Mouse (Mus musculus): ENCODE measurements at regions not wholly inside any gene's neighbourhood (a gene's known extent, or its start where the extent isn't known, plus 50 kb on each side); places are given as distances from the start of the nearest gene placed in this dataset.

DNA sequence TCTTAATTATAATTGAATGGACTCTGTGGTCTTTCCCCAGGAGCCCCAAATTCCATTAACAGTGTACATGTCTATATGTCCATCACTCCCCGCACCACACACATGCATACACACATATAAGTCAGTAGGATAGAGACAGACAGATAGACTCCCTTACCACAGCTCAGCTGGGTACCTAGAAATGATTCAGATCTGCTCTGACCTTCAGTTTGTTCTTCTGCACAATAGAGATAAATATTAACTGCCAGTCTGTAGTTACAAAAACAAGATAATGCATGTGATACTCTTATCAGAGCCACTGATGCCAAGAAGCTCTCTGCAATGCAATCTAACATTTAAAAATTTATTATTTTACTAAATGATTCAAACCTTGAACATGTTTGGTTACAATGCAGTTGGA lies 268.7 kb upstream of the Nmur2 start:
- no peak overlapping the region for H3K4me2 ChIP-seq (ENCODE audit: low read depth, low read length)
- no peak for ATAC-seq (ENCODE audit: low read depth)
- WGBS: 88% methylated on average over 1 of the region's 1 CpGs

DNA sequence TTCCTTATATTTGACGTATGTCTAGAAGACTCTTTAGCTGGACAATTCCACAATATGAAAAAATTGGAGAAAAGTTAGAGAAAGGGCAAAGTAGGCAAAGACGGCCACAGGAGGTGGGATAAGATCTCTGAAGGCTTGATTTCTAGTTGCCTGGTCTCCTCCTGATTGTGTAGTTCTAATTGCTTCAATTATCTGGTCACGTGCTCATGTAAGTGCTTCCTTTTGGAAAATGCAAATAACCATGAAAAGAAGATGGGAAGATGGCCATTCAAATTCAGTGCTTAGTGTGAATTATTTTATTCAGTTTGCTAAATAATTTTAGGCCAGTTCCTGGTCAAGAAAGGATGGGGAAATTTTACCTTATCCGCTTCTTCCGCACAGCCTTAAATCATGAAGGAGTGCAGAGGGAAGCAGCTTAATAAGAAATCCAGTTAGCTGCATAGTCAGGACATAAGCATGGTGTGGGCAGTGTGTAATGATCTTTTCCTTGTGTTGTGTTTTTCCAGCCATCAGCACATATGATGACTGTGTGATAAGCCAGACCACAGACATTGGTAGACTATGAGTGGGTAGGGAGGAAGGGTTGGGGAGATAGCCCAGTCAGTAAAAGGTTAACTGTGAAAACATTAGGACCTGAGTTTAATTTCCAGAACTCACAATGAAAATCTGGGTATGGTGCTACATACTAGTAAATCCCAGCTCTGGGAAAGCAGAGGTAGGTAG lies 267.7 kb upstream of the Nmur2 start:
- H3K36me3 ChIP-seq (ENCODE audit: control insufficient read depth, insufficient read depth, low read length): no peaks in the 10 kb centered on the region
- no peak overlapping the region for H3K4me2 ChIP-seq (ENCODE audit: low read depth, low read length)
- no peaks in the 10 kb centered on the region for H3K9me3 ChIP-seq (ENCODE audit: control insufficient read depth, low read length)
- no peak overlapping the region for H3K27ac ChIP-seq (ENCODE audit: low read length)
- ATAC-seq (ENCODE audit: low read depth): no peak
- H3K4me1 ChIP-seq (replicated peaks; ENCODE audit: control insufficient read depth, insufficient read depth, low read length): no peaks in the 10 kb centered on the region
- H3K4me3 ChIP-seq (ENCODE audit: low read length): no peak overlapping the region
- no peak overlapping the region for H3K9ac ChIP-seq (ENCODE audit: low read length)
- no peaks in the 10 kb centered on the region for H3K27me3 ChIP-seq (ENCODE audit: control insufficient read depth, insufficient read depth, low read depth, low read length)
- 90% methylated on average over 5 of the region's 5 CpGs for WGBS

More for the DNA sequence above, 268.7 kb upstream of the Nmur2 start:
- no peaks in the 10 kb centered on the region for H3K27me3 ChIP-seq (ENCODE audit: control insufficient read depth, insufficient read depth, low read depth, low read length)
- no peaks in the 10 kb centered on the region for H3K36me3 ChIP-seq (ENCODE audit: control insufficient read depth, insufficient read depth, low read length)
- no peak overlapping the region for H3K9ac ChIP-seq (ENCODE audit: low read length)
- no peaks in the 10 kb centered on the region for H3K9me3 ChIP-seq (ENCODE audit: control insufficient read depth, low read length)
- H3K4me1 ChIP-seq (replicated peaks; ENCODE audit: control insufficient read depth, insufficient read depth, low read length): no peaks in the 10 kb centered on the region
- no peak overlapping the region for H3K27ac ChIP-seq (ENCODE audit: low read length)
- no peak overlapping the region for H3K4me3 ChIP-seq (ENCODE audit: low read length)

DNA sequence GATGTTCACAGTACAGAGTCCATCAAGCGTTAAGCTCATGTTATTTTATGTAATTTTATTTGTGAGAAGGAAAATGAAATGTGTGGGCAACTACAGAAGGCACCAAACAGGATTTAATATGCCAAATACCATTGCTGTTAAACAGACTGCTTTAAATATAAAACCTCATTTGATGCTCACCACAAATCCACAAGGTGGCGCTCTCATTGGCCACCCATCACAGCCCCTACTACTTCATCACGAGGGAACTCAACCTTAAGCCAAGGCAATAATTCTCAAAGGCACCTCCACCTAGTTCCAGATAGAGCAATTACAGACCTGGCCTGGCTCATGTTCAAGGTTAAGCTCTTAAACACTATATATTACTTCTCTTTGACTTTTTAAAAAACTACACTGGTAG lies 266.2 kb upstream of the Nmur2 start:
- Histone ChIP-seq H3K9ac (ENCODE audit: low read length) (no peak overlapping the region), H3K4me1 (replicated peaks; ENCODE audit: control insufficient read depth, insufficient read depth, low read length) (no peaks in the 10 kb centered on the region), H3K9me3 (ENCODE audit: control insufficient read depth, low read length) (no peaks in the 10 kb centered on the region), H3K4me2 (ENCODE audit: low read depth, low read length) (no peak overlapping the region), H3K4me3 (ENCODE audit: low read length) (no peak overlapping the region), H3K27me3 (ENCODE audit: control insufficient read depth, insufficient read depth, low read depth, low read length) (no peaks in the 10 kb centered on the region), H3K27ac (ENCODE audit: low read length) (no peak overlapping the region), H3K36me3 (ENCODE audit: control insufficient read depth, insufficient read depth, low read length) (no peaks in the 10 kb centered on the region)
- 39% methylated on average over 3 of the region's 3 CpGs for WGBS
- ATAC-seq (ENCODE audit: low read depth): no peak

DNA sequence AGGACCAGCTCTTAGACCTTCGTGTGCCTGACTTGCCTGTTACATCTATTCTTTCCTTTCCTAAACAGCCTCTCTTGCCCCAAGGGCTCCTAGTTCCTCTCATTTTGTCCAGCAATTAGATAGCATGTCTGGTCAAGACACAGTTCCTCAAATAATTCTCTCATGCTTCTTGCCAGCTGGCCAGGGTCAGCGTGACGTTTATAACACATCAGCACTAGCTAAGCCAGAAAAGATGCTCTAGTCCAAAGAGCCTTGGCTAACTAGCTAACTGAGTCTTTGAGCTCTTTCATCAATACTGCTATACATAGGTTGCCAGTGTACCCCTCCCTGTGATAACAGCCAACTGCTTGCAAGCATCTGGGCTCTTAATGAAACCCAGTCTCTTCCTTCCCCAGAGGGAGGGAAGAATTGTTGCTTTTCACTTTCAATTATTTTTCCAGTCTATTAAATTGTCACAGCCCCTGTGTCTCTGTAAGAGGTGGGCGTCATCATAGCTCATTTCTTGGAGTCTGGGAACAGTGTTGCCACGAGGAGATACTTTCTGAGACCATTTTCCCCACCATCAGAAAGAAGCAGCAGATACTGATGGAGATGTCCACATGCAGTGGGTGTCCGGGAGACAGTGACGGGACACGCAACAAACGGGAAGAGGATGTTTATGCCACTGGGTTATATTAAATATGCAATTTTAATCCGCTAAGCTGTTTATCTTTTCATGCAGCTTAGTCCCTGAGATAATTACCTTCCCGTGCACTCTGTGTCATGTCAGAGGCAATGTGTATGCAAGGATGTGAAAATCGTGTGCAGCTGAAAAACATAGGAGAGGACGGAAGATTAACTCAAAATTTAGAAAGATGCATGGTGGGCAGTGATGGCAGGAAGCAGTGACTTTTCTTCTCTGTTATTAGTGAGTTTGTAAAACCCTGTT lies 250.1 kb upstream of the Nmur2 start:
- Histone ChIP-seq H3K9me3 (ENCODE audit: control insufficient read depth, low read length) (no peaks in the 10 kb centered on the region), H3K27ac (ENCODE audit: low read length) (no peak overlapping the region), H3K27me3 (ENCODE audit: control insufficient read depth, insufficient read depth, low read depth, low read length) (no peaks in the 10 kb centered on the region), H3K9ac (ENCODE audit: low read length) (no peak overlapping the region), H3K36me3 (ENCODE audit: control insufficient read depth, insufficient read depth, low read length) (no peaks in the 10 kb centered on the region), H3K4me2 (ENCODE audit: low read depth, low read length) (no peak overlapping the region), H3K4me1 (replicated peaks; ENCODE audit: control insufficient read depth, insufficient read depth, low read length) (no peaks in the 10 kb centered on the region), H3K4me3 (ENCODE audit: low read length) (no peak overlapping the region)
- ATAC-seq (ENCODE audit: low read depth): no peak
- WGBS: 43% methylated on average over 13 of the region's 13 CpGs

DNA sequence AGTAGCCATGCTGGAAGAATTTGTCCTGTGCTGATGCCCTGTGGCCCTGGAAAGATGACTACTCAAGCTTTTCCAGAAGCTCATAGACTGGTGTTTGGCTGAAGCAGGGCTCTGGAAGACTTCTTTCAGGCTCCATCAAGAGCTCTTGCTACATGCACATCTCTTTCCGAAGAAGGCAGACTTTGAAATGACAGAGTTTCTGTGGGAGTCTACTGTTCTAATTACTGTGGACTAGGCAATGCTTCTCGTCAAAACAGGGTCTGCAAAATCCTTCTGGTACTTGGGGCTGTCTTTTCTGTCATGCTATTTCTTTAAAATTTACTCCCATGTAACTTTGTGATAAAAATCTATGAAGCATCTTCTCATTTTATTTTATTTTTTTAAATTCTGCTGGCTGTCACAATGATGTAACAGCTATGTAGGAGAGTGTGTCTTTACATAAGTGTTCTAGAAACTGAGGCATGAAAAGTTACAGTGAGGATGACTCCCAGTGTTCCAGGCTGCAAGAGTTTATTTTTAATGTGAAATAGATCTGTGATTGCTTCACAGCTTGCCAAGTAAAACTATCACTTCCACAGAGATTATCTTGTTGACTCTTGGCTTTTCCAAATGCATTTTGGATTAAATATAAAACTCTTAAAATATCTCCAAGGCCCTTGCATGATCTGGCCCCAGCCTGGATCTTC lies 244.9 kb upstream of the Nmur2 start:
- no peaks in the 10 kb centered on the region for H3K36me3 ChIP-seq (ENCODE audit: control insufficient read depth, insufficient read depth, low read length)
- ATAC-seq (ENCODE audit: low read depth): no peak
- no peak overlapping the region for H3K4me2 ChIP-seq (ENCODE audit: low read depth, low read length)
- H3K9ac ChIP-seq (ENCODE audit: low read length): no peak overlapping the region
- H3K9me3 ChIP-seq (ENCODE audit: control insufficient read depth, low read length): no peaks in the 10 kb centered on the region
- WGBS: 78% methylated on average over 2 of the region's 2 CpGs
- H3K27ac ChIP-seq (ENCODE audit: low read length): no peak overlapping the region
- H3K4me1 ChIP-seq (replicated peaks; ENCODE audit: control insufficient read depth, insufficient read depth, low read length): no peaks in the 10 kb centered on the region
- H3K27me3 ChIP-seq (ENCODE audit: control insufficient read depth, insufficient read depth, low read depth, low read length): no peaks in the 10 kb centered on the region
- no peak overlapping the region for H3K4me3 ChIP-seq (ENCODE audit: low read length)

DNA sequence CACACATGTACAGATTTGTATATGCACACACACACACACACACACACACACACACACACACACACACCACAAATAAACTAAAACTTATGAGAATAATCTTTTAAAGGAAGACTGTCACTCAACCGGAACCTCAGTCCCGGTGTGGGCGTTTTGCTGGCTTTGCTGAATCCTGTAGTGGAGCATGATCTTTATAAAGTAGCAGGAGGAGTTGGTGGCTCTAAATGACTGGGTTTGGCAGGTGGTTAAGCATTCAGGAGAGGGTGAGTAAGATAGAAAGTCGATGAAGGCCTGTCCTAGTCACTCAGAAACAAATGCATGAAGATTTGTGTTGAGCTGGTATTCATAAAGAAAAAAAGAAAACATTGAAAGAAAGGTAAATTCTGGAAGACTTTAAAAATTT lies 240.4 kb upstream of the Nmur2 start:
- Histone ChIP-seq H3K4me1 (replicated peaks; ENCODE audit: control insufficient read depth, insufficient read depth, low read length) (no peaks in the 10 kb centered on the region), H3K27me3 (ENCODE audit: control insufficient read depth, insufficient read depth, low read depth, low read length) (no peaks in the 10 kb centered on the region), H3K27ac (ENCODE audit: low read length) (no peak overlapping the region), H3K4me2 (ENCODE audit: low read depth, low read length) (no peak overlapping the region), H3K36me3 (ENCODE audit: control insufficient read depth, insufficient read depth, low read length) (no peaks in the 10 kb centered on the region), H3K9ac (ENCODE audit: low read length) (no peak overlapping the region), H3K4me3 (ENCODE audit: low read length) (no peak overlapping the region), H3K9me3 (ENCODE audit: control insufficient read depth, low read length) (no peaks in the 10 kb centered on the region)
- 80% methylated on average over 4 of the region's 4 CpGs for WGBS
- no peak for ATAC-seq (ENCODE audit: low read depth)

DNA sequence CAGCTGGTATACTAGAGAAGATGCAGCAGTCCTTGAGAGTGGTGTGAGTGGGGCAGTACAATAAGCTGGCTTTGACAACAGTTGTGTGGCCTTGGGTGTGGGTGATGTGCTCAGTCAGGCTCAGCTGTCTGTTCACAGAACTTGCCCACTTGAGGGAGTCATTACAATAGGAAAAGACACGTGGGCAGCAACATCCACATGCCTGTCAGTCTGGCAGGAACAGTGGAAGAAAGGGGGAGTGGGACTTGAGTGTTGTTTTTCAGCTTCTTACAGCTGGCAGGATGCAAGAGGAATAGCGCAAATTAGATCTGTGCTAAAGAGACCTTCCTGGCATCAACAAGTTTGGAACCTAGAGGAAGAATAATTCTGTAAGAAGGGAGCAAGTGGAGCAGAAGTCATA lies 239.4 kb upstream of the Nmur2 start:
- no peak overlapping the region for H3K4me2 ChIP-seq (ENCODE audit: low read depth, low read length)
- H3K27me3 ChIP-seq (ENCODE audit: control insufficient read depth, insufficient read depth, low read depth, low read length): no peaks in the 10 kb centered on the region
- no peaks in the 10 kb centered on the region for H3K4me1 ChIP-seq (replicated peaks; ENCODE audit: control insufficient read depth, insufficient read depth, low read length)
- no peaks in the 10 kb centered on the region for H3K9me3 ChIP-seq (ENCODE audit: control insufficient read depth, low read length)
- H3K9ac ChIP-seq (ENCODE audit: low read length): no peak overlapping the region
- H3K27ac ChIP-seq (ENCODE audit: low read length): no peak overlapping the region
- no peaks in the 10 kb centered on the region for H3K36me3 ChIP-seq (ENCODE audit: control insufficient read depth, insufficient read depth, low read length)
- no peak overlapping the region for H3K4me3 ChIP-seq (ENCODE audit: low read length)
- ATAC-seq (ENCODE audit: low read depth): no peak
- WGBS: 34% methylated on average over 2 of the region's 2 CpGs

DNA sequence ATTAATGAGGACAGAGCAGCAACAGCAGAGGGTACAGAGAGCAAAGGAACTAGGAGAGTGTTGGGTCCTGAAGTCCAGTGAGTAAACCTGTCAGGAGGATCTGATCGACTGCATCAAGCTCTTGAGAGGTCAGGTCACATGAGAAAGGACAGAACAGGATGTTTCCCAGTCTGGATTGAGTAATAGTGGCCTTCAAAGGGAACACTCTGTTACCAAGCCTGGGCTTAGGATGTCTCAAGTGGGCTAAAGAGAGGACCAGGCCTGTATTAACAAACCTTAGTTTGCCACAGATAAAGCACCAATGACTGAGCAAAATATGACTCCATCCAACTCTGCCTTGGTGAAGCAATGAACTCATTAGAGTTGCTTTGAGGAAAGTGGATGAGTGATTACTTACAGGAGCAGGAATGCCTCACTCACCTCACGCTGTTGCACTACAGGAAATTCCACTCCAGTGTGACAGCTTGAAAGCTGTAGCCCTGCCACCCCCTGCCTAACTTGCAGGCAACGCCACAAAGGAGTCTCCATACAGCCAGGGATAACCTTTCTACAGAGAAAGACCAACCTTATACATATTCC lies 229.2 kb upstream of the Nmur2 start:
- H3K27me3 ChIP-seq (ENCODE audit: control insufficient read depth, insufficient read depth, low read depth, low read length): no peaks in the 10 kb centered on the region
- H3K4me3 ChIP-seq (ENCODE audit: low read length): no peak overlapping the region
- no peaks in the 10 kb centered on the region for H3K9me3 ChIP-seq (ENCODE audit: control insufficient read depth, low read length)
- H3K27ac ChIP-seq (ENCODE audit: low read length): no peak overlapping the region
- no peak overlapping the region for H3K9ac ChIP-seq (ENCODE audit: low read length)
- no peak for ATAC-seq (ENCODE audit: low read depth)
- no peaks in the 10 kb centered on the region for H3K4me1 ChIP-seq (replicated peaks; ENCODE audit: control insufficient read depth, insufficient read depth, low read length)
- H3K4me2 ChIP-seq (ENCODE audit: low read depth, low read length): no peak overlapping the region
- H3K36me3 ChIP-seq (ENCODE audit: control insufficient read depth, insufficient read depth, low read length): no peaks in the 10 kb centered on the region
- 11% methylated on average over 3 of the region's 3 CpGs for WGBS

DNA sequence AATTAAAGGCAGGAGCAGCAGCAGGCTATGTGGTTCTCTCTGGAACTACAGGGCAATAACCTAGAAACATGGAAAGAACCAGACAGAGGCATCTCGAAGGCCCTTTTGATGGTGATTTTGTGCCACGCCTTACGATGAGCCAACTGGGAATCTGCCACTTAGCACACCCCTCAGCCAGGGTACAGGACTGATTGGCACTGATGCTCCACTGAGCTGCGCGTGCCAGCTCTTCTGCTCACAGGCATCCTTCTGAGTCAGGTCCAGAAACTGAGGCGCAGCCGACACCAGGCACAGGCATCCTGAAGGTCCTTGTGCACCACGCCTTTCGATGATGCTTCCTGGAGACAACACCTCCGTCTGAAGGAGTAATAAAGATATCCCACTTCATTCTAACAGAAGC lies 221.9 kb upstream of the Nmur2 start:
- Histone ChIP-seq H3K4me1 (replicated peaks; ENCODE audit: control insufficient read depth, insufficient read depth, low read length) (no peaks in the 10 kb centered on the region), H3K4me2 (ENCODE audit: low read depth, low read length) (no peak overlapping the region), H3K9me3 (ENCODE audit: control insufficient read depth, low read length) (no peaks in the 10 kb centered on the region), H3K27me3 (ENCODE audit: control insufficient read depth, insufficient read depth, low read depth, low read length) (no peaks in the 10 kb centered on the region), H3K27ac (ENCODE audit: low read length) (no peak overlapping the region), H3K9ac (ENCODE audit: low read length) (no peak overlapping the region), H3K4me3 (ENCODE audit: low read length) (no peak overlapping the region), H3K36me3 (ENCODE audit: control insufficient read depth, insufficient read depth, low read length) (no peaks in the 10 kb centered on the region)
- ATAC-seq (ENCODE audit: low read depth): no peak
- WGBS: 92% methylated on average over 10 of the region's 10 CpGs
